Mouse (Mus musculus): ENCODE results near the gene Cdc123. TPM values are rescaled to one million over a fixed set of nuclear protein-coding genes. Genes with fewer than 3 reads are reported as not detected.
A peak's percentile ranks its signal among the peaks of the same experiment; 100 is the strongest.

Gene Cdc123
- polyA plus RNA-seq, 1 experiment, result 142 TPM

GRCm38 (mm10) chr2:5772464-5772863 is 72.5 kb downstream of the Cdc123 start:
- no peaks in the 10 kb centered on the region for H3K4me1 ChIP-seq (ENCODE audit: control insufficient read depth, insufficient read depth, low read length)
- H3K9ac ChIP-seq (ENCODE audit: low read depth, poor library complexity, severe bottlenecking), result no peak overlapping the region
- no peak for TF ChIP-seq POLR2A (IDR thresholded peaks at IDR 0.05; ENCODE audit: insufficient read depth, low read length)
- TF ChIP-seq CTCF (IDR thresholded peaks at IDR 0.05; ENCODE audit: low read depth, low read length), result no peak
- no peak for TF ChIP-seq EP300 (IDR thresholded peaks at IDR 0.05; ENCODE audit: insufficient read depth, low read depth, low read length)
- H3K27me3 ChIP-seq (ENCODE audit: control insufficient read depth, insufficient read depth, low read length, poor library complexity, severe bottlenecking), result no peaks in the 10 kb centered on the region
- H3K4me3 ChIP-seq (ENCODE audit: low read depth, low read length), result no peak overlapping the region
- H3K27ac ChIP-seq (ENCODE audit: insufficient read depth, low read length), result no peak overlapping the region
- H3K36me3 ChIP-seq (ENCODE audit: control insufficient read depth, insufficient read depth, low read length, poor library complexity, severe bottlenecking), result no peaks in the 10 kb centered on the region
- no peaks in the 10 kb centered on the region for H3K9me3 ChIP-seq (replicated peaks; ENCODE audit: control insufficient read depth, insufficient read depth, low read length, poor library complexity, severe bottlenecking)

GRCm38 (mm10) chr2:5770708-5771241 is 74.2 kb downstream of the Cdc123 start:
- Histone ChIP-seq H3K9ac (ENCODE audit: low read depth, poor library complexity, severe bottlenecking) (no peak overlapping the region), H3K27me3 (ENCODE audit: control insufficient read depth, insufficient read depth, low read length, poor library complexity, severe bottlenecking) (no peaks in the 10 kb centered on the region), H3K4me3 (ENCODE audit: low read depth, low read length) (no peak overlapping the region), H3K9me3 (replicated peaks; ENCODE audit: control insufficient read depth, insufficient read depth, low read length, poor library complexity, severe bottlenecking) (no peaks in the 10 kb centered on the region), H3K27ac (ENCODE audit: insufficient read depth, low read length) (no peak overlapping the region), H3K4me1 (ENCODE audit: control insufficient read depth, insufficient read depth, low read length) (no peaks in the 10 kb centered on the region), H3K36me3 (ENCODE audit: control insufficient read depth, insufficient read depth, low read length, poor library complexity, severe bottlenecking) (no peaks in the 10 kb centered on the region)
- TF ChIP-seq CTCF (IDR thresholded peaks at IDR 0.05; ENCODE audit: low read depth, low read length), result peak; percentile 17
- no peak for TF ChIP-seq EP300 (IDR thresholded peaks at IDR 0.05; ENCODE audit: insufficient read depth, low read depth, low read length)

DNA sequence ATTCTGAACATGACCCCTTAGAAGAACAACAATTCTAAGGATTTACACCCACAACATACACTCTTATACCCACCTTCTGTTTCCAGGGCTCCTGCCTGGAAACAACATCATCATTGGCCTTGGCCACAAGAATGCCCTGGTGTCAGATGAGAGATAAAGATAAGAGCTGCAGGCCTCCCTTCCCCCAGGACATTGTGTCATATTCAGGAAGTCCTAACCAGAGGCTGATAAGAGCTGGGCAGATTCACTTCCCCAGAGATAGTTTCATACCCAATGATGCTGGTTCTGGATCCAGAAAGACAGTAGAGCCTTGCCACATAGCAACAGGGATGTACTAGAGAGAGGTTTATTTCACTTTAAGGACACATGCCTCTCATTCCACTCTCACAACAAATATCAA is 75.3 kb downstream of the Cdc123 start:
- H3K4me1 ChIP-seq (ENCODE audit: control insufficient read depth, insufficient read depth, low read length), result no peaks in the 10 kb centered on the region
- no peak overlapping the region for H3K27ac ChIP-seq (ENCODE audit: insufficient read depth, low read length)
- H3K27me3 ChIP-seq (ENCODE audit: control insufficient read depth, insufficient read depth, low read length, poor library complexity, severe bottlenecking), result no peaks in the 10 kb centered on the region
- TF ChIP-seq CTCF (IDR thresholded peaks at IDR 0.05; ENCODE audit: low read depth, low read length) (no peak), POLR2A (IDR thresholded peaks at IDR 0.05; ENCODE audit: insufficient read depth, low read length) (no peak), EP300 (IDR thresholded peaks at IDR 0.05; ENCODE audit: insufficient read depth, low read depth, low read length) (no peak)
- no peak overlapping the region for H3K4me3 ChIP-seq (ENCODE audit: low read depth, low read length)
- H3K9ac ChIP-seq (ENCODE audit: low read depth, poor library complexity, severe bottlenecking), result no peak overlapping the region
- H3K9me3 ChIP-seq (replicated peaks; ENCODE audit: control insufficient read depth, insufficient read depth, low read length, poor library complexity, severe bottlenecking), result no peaks in the 10 kb centered on the region
- no peaks in the 10 kb centered on the region for H3K36me3 ChIP-seq (ENCODE audit: control insufficient read depth, insufficient read depth, low read length, poor library complexity, severe bottlenecking)

DNA sequence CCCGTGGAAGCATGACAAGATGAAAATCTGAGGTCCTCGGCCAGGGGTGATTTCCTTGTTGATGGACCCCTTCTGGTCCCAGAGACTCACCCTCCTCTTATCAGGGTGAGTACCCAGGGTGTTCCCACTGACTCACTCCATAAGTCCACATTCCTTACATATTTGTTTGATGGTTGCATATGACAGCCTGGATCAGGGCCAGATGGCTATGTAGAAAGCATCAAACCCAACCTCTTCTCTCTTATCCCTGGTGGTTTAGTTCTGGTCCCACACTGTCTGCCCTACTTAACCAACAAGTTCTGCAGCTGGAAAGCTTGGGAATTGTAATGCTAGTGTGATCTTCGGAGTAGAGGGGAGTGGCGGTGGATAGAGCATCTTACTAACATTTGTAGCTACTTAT is 76.0 kb downstream of the Cdc123 start:
- no peak for TF ChIP-seq CTCF (IDR thresholded peaks at IDR 0.05; ENCODE audit: low read depth, low read length)
- no peak for TF ChIP-seq POLR2A (IDR thresholded peaks at IDR 0.05; ENCODE audit: insufficient read depth, low read length)
- no peak for TF ChIP-seq EP300 (IDR thresholded peaks at IDR 0.05; ENCODE audit: insufficient read depth, low read depth, low read length)
- Histone ChIP-seq H3K27me3 (ENCODE audit: control insufficient read depth, insufficient read depth, low read length, poor library complexity, severe bottlenecking) (no peaks in the 10 kb centered on the region), H3K4me1 (ENCODE audit: control insufficient read depth, insufficient read depth, low read length) (no peaks in the 10 kb centered on the region), H3K4me3 (ENCODE audit: low read depth, low read length) (no peak overlapping the region), H3K36me3 (ENCODE audit: control insufficient read depth, insufficient read depth, low read length, poor library complexity, severe bottlenecking) (no peaks in the 10 kb centered on the region), H3K9ac (ENCODE audit: low read depth, poor library complexity, severe bottlenecking) (no peak overlapping the region), H3K9me3 (replicated peaks; ENCODE audit: control insufficient read depth, insufficient read depth, low read length, poor library complexity, severe bottlenecking) (no peaks in the 10 kb centered on the region), H3K27ac (ENCODE audit: insufficient read depth, low read length) (no peak overlapping the region)

GRCm38 (mm10) chr2:5762031-5762430 is 82.9 kb downstream of the Cdc123 start:
- Histone ChIP-seq H3K27ac (ENCODE audit: insufficient read depth, low read length) (no peak overlapping the region), H3K36me3 (ENCODE audit: control insufficient read depth, insufficient read depth, low read length, poor library complexity, severe bottlenecking) (no peaks in the 10 kb centered on the region), H3K9me3 (replicated peaks; ENCODE audit: control insufficient read depth, insufficient read depth, low read length, poor library complexity, severe bottlenecking) (no peaks in the 10 kb centered on the region), H3K4me3 (ENCODE audit: low read depth, low read length) (no peak overlapping the region), H3K4me1 (ENCODE audit: control insufficient read depth, insufficient read depth, low read length) (no peaks in the 10 kb centered on the region), H3K9ac (ENCODE audit: low read depth, poor library complexity, severe bottlenecking) (no peak overlapping the region), H3K27me3 (ENCODE audit: control insufficient read depth, insufficient read depth, low read length, poor library complexity, severe bottlenecking) (no peaks in the 10 kb centered on the region)
- TF ChIP-seq EP300 (IDR thresholded peaks at IDR 0.05; ENCODE audit: insufficient read depth, low read depth, low read length) (no peak), CTCF (IDR thresholded peaks at IDR 0.05; ENCODE audit: low read depth, low read length) (no peak), POLR2A (IDR thresholded peaks at IDR 0.05; ENCODE audit: insufficient read depth, low read length) (no peak)

DNA sequence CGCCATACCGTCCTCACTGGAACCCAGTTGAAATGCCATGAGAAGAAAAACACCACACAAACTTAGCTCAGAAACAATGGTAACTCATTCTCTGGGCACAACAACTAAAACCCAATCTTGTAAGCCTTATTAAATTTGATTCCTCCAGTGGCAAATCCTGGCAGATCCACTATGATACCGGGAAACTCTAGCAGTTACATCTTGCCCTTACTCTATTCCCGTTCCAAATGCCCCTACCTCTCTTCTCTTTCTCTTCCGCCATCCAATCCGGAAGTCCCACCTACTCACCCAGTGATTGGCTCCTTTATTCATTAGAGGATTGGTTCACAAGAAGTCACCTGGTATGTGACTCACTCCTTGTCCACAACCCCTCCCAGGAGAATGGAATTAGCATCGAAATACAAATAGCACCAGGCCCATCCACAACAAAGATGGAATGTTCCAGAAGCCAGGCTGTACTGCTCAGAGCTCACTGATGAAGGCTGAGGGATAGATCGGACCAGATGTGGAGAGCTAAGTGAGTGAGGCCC is 84.4 kb downstream of the Cdc123 start:
- H3K4me1 ChIP-seq (ENCODE audit: control insufficient read depth, insufficient read depth, low read length), result no peaks in the 10 kb centered on the region
- TF ChIP-seq CTCF (IDR thresholded peaks at IDR 0.05; ENCODE audit: low read depth, low read length) (no peak), POLR2A (IDR thresholded peaks at IDR 0.05; ENCODE audit: insufficient read depth, low read length) (no peak), EP300 (IDR thresholded peaks at IDR 0.05; ENCODE audit: insufficient read depth, low read depth, low read length) (no peak)
- peak overlapping the region; percentile 29; the same call in 1 of the 2 replicates for H3K4me3 ChIP-seq (ENCODE audit: low read depth, low read length)
- H3K27ac ChIP-seq (ENCODE audit: insufficient read depth, low read length), result no peak overlapping the region
- no peaks in the 10 kb centered on the region for H3K36me3 ChIP-seq (ENCODE audit: control insufficient read depth, insufficient read depth, low read length, poor library complexity, severe bottlenecking)
- H3K27me3 ChIP-seq (ENCODE audit: control insufficient read depth, insufficient read depth, low read length, poor library complexity, severe bottlenecking), result no peaks in the 10 kb centered on the region
- no peaks in the 10 kb centered on the region for H3K9me3 ChIP-seq (replicated peaks; ENCODE audit: control insufficient read depth, insufficient read depth, low read length, poor library complexity, severe bottlenecking)
- H3K9ac ChIP-seq (ENCODE audit: low read depth, poor library complexity, severe bottlenecking), result no peak overlapping the region

All from ES-Bruce4 (cell line).